Mouse (Mus musculus): ENCODE measurements around the gene Kctd14. TPM values are rescaled to one million over a fixed set of nuclear protein-coding genes. Genes with fewer than 3 reads are reported as not detected.
"Not testable (repeated sequence)": the region's sequence is repeated elsewhere in the genome, so short reads cannot be mapped to it uniquely, and the experiment has no call there.

The Kctd14 gene
- total RNA-seq, 2 experiments from 2014 or later, result 2.3 to 2.7 TPM

DNA sequence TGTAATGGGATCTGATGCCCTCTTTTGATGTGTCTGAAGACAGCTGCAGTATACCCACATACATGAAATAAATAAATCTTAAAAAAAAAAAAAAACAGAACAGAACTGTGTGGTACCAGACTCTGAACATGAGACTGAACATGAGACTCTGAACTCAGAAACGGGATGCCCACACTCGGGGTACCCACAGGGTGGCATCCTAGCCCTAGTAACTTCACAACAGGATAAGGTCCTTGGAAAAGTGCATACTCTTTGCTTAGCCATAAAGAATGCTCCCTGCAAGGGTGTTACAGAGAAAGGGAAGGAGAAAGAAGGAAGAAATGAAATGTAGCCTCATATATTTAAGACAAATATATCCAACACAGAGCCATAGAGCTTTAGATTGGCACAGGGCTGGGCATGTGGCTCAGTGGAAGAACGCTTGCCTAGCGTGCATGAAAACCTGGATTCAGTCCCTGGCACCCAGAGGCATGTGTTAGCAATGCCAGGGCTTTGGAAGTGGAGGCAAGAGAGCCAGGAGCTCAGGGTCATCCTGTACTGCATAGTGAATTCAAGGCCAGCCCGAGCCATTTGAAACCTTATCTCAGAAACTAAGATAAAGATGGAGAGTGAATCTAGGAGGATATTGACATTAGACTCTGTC is 23.2 kb upstream of the Kctd14 start:
- DNase-seq (ENCODE audit: extremely low spot score in 1 of 2, low spot score in 2 of 2), result no peak
- intact Hi-C loops (cut with DNase I), result loop anchor here (5.0 to 10.0 kb wide), 2 partner anchors 149 to 247 kb away; partner anchors contain the start of genes Aamdc and Rsf1

DNA sequence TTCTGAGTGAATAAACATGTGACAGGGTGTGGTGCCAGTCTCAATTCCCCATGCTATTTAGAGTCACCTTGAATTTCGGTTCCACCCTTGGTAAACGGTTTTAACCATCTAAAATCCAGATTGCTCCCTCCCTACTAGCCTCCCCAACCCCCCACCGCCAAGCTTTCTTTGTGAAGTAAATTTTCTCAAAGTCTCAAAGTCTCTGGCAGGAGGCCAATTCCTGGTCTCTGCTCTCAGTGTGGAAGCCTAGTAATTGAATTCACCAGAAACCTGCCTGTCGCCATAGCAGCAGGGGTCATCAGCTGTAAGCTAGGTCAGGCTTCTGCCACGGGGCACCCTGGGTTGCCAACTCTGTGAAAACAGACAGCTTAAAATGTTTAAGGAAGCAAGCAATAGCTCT is 21.4 kb upstream of the Kctd14 start:
- peak; percentile 28 to 61 for DNase-seq (ENCODE audit: extremely low spot score in 1 of 2, low spot score in 2 of 2)

DNA sequence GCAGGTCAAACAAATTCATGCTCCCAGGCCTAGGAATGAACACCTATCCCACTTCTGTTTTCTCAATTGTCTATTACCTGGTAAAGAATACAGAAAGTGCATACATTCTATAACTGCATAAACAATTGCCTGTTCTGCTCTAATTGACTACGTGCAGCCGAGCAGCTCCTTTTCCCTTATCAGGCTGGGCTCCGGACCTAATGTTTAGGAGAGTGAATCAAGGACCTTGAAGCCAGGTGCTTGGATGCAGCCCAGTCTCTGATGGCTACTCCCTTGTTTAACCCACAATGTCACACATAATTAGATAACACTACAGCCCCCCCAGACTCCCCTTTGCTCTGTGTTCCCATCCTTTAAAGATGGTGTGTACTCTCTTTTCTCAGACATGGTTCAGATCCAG is 17.6 kb upstream of the Kctd14 start:
- intact Hi-C loops (cut with DNase I), result not testable (repeated sequence)

More for the DNA sequence above, 21.4 kb upstream of the Kctd14 start:
- intact Hi-C loops (cut with DNase I), result loop anchor here (5.0 to 10.0 kb wide), 2 partner anchors 148 to 245 kb away; partner anchors contain the start of genes Aamdc and Rsf1

DNA sequence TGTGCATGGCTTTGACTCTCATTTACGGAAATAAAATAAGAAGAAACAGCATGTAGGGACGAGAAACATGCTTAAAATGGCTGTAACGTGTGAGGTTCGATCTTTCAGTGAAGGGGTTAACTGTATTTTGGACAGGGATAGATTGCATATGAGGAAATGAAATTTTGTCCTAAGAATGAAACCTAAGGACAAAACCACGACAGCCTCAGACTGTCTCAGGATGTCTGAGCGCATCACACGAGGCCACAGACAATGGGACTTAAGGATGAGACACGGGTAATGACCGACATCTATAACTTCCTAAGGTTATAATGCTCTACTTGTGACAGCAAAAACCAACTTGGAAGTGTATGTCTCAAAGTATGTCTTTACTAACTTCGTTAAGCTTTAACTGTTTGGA is 16.6 kb upstream of the Kctd14 start:
- intact Hi-C loops (cut with DNase I), result no loop called here
- DNase-seq (ENCODE audit: extremely low spot score in 1 of 2, low spot score in 2 of 2), result no peak

More for the DNA sequence above, 17.6 kb upstream of the Kctd14 start:
- DNase-seq (ENCODE audit: extremely low spot score in 1 of 2, low spot score in 2 of 2), result not testable (repeated sequence)

DNA sequence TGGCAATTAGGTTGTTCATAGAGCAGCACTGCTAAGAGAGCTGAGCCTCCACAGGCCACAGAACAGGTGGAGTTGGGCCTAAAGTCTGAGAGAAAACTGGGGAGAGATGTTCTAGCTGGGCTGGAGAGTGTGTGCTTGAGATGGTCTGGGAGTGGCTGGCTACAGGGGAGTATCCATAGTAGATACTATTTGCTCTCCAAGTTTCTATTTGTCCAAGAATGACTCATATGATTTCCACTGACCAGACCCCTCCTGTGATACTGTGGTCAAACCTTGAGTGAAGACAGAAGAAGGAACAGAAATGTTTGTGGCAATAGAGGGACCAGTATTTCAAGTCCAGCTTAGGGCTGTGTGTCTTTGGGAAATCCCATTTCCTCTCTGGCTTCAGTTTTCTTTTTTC is 12.1 kb upstream of the Kctd14 start:
- intact Hi-C loops (cut with DNase I), result no loop called here
- DNase-seq (ENCODE audit: extremely low spot score in 1 of 2, low spot score in 2 of 2), result no peak

DNA sequence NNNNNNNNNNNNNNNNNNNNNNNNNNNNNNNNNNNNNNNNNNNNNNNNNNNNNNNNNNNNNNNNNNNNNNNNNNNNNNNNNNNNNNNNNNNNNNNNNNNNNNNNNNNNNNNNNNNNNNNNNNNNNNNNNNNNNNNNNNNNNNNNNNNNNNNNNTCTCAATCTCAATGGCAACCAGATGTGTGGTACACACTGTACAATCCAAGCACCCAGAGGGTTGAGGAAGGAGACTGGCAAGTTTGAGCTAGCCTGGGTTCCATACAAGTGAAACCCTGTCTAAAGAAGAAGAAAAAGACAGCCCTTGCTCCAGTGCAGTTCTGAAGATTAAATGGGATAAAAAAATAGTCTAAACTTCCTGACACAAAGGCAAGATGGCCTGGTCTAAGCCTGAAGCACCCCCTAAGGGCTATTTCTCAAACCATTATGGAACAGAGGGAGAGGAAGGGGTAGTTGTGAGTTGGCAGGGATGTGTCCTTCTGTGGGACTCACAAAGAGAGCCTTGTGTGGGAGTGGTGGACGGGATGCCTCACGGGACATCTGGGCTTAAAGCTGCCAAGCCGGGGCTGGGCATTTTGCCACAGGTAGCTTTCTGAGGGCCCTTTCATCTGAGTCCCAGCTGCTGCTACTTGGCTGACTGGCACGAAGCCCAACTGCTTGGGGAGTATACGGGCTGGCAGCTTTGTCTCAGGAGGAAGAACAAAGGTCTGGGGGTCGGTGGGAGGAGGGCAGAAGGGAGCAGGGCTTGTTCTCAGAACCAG is 4.8 kb upstream of the Kctd14 start:
- peak; percentile 94 to 97 for DNase-seq (ENCODE audit: extremely low spot score in 1 of 2, low spot score in 2 of 2)
- intact Hi-C loops (cut with DNase I), result no loop called here

DNA sequence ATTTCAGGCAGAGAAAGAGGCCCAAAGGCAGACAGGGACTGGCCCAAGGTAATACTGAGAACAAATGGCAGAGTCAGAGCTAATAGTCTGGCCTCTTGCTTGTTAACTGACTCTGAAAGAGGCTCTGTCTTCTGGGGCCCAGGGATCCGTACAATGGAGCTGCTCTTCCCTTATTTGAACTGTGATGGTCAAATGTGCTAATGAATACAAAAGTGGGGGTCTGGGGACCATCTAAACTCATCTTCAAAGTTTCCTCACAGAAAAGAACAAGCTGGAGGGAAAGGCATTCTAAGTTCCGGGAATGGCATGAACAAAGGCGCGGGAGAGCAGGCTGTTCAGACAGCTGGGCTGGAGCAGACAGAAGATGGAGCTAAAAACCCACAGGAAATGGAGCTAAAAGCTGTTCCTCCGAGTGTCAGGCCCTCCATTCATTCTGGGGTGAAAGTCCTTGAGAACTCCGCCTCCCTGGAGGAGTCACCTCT is 4.0 kb upstream of the Kctd14 start:
- intact Hi-C loops (cut with DNase I), result no loop called here
- peak in 1 of 2 experiments; percentile 27 for DNase-seq (ENCODE audit: extremely low spot score in 1 of 2, low spot score in 2 of 2)

DNA sequence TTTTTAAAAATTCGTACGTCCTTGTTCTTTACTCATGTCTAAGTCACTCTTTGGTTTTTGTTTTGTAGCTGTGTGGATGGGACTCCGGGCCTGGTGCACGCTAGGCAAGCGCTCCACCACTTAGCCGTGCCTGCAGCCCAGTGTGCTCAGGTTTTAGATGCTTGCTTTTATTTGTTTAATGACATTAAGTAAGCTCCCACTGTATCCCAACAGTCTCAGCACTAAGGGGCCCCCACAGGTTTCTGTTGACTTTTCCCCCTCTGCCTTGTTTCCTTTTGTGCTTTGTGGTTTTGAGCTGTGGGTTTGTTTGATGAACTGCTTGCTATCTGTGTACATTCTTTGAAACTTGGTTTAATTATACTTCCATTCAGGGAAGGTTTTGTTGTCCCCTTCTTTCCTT is 1.1 kb downstream of the Kctd14 start:
- DNase-seq (ENCODE audit: extremely low spot score in 1 of 2, low spot score in 2 of 2), result no peak
- intact Hi-C loops (cut with DNase I), result no loop called here

DNA sequence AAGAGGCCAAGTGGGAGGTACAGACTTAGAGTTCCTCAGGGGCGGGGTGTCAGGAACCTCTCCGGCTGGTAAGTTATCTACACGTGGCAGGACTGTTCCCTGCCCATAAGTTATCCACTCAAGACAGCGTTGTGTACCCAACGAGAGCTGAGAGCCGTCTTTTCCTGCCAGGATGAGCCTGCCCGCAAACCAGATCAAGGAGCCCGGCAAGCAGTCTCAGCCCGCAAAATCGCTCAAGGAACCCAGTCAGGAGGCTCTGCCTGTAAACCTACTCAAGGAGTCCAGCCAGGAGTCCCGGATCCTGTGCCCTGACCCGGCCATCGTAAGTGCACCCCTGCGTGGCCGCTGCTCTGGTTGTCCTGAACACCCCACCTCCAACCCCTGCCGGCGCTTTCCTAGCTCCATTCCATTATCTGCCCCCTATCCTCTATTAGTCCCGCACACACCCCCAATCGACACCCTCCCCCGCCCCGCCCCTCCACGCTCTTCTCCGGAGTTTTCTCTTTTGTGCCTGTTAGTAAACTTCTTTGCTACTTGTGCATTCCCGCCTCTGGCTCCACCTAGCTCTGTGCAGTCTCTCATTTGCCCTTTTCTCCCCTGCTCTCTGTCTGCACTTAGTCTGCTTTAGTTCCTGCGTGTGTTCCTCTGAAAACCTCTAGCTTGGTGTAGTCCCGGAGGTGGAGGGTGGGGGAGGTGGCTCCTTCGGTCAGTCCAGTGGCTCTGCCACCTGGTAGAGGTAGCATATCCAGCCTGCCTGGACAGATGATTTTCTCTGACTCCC is 2.2 kb downstream of the Kctd14 start:
- intact Hi-C loops (cut with DNase I), result no loop called here
- DNase-seq (ENCODE audit: extremely low spot score in 1 of 2, low spot score in 2 of 2), result peak in 1 of 2 experiments; percentile 20

DNA sequence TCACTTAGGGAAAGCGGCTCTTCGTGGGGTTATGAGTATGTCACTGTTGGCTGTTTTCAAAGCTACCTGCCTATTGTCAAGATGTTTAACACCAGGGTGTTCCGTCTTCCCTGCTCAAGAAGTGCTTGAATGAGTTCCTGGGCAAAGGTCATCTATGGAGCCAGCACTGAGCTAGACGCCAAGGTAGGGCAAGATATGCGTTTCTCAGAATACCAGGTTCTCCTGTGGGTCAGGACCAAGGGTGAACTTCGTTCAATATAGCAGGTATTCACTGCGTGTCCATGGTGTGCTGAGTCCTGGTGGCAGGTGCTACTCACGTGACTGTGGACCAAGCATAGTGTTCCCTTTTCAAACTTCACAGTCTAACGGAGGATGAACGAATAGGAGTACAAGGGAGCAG is 3.7 kb downstream of the Kctd14 start:
- intact Hi-C loops (cut with DNase I), result no loop called here
- no peak for DNase-seq (ENCODE audit: extremely low spot score in 1 of 2, low spot score in 2 of 2)

DNA sequence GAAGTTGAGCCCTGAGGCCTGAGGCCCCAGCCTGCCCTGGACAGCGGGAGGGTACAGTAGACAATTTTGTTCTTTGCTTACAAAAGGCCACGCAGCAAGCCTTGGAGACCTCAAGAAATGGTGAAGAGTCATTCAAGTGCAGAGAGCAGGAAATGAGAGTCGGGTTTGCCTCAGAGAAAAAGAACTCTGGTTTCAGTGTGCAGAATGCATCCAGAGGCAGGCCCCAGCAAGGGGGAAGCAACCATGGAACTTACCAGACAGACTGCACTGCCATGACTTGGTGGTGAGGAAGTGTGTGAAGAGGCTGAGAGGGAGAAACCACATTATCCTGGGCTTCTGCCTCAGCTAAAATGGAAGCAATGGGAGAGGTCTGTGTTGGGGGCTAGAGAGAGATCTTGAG is 4.5 kb downstream of the Kctd14 start:
- intact Hi-C loops (cut with DNase I), result no loop called here
- DNase-seq (ENCODE audit: extremely low spot score in 1 of 2, low spot score in 2 of 2), result no peak

DNA sequence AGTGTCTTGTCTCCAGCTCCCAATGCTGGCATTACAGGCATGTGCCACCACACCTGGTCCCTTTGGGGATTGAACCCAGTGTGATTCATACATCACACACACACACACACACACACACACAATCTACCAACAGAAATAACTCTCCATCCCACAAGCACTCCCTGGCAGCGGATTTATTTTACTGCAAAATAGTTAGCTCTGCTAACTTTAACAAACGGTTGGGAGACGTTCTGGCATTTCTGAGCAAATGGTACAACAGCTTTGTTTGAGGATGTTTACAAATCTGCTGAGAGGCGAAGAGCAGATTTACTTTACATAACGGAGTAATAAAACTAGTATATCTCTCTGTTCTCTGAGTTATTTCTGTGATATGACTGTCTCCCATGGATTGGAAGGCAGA is 21.9 kb downstream of the Kctd14 start:
- intact Hi-C loops (cut with DNase I), result no loop called here
- peak in 1 of 2 experiments; percentile 40 for DNase-seq (ENCODE audit: extremely low spot score in 1 of 2, low spot score in 2 of 2)

DNA sequence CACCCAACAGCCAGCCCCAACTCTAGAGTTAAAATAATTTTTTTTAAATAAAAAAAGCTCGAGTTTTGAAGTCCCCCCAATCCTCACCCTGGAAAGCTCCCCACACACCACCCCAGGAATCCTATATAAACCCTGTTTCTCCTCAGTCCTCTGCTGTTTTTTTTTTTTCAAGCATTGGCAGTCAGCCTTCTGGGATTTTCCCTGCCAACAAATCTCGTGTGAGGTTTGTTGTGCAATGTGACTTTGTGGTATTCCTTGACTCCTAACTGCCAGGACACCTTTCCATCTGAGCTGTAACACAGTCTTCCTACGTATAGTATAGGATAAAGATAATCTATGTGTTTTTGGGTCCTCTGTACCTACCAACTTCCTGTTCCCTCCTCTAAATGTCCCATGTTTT is 28.2 kb downstream of the Kctd14 start:
- intact Hi-C loops (cut with DNase I), result no loop called here
- no peak for DNase-seq (ENCODE audit: extremely low spot score in 1 of 2, low spot score in 2 of 2)

DNA sequence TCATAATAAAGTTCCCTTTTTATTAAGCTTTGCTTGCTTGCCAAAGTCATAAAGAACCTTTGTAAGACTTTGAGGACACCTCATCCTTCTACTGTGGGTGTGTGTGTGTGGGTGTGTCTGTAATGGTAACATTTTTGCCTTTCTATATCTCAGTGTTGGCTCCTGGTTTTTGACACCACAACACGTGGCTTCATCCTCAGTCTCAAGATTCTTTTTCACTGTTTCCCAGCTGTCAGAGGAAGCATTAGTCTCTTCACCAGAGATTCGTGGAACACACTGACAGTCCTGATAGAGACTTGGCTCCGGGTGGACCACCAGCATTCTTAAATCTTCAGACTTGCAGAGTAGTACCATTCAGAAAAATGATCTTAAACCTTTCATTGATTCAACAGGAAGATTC is 29.2 kb downstream of the Kctd14 start:
- intact Hi-C loops (cut with DNase I), result loop anchor here (2.0 to 10.0 kb wide), 3 partner anchors 55 to 215 kb away; partner anchors contain the start of genes Aamdc, Clns1a and Rsf1
- no peak for DNase-seq (ENCODE audit: extremely low spot score in 1 of 2, low spot score in 2 of 2)

DNA sequence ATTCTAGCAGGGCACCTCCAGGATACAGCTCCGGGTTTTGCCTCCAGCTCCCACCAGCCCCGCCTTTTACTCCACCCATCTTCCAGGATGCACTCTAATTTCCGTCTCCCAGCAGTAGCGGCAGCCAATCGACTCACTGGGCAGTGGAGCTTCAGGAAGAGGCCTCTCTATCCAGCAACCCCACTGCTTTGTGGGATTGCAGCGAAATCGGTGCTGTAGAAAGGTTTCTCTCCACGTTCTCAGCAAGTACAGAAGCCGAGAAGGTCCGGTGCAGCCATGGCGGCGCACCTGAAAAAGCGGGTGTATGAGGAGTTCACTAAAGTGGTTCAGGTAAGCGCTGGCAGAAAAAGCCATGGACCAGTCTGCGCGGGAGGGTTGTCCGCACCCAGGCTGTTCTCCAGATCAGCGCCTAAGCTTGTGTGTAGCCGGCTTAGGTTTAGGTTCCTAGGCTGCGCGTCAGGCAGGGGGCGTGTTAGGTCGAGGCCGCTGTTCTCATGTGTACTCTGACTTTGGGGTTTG is 29.8 kb downstream of the Kctd14 start, which contains the start of gene Ints4:
Gene Ints4, plus strand, starts transcription at position 136 of the 519 bp plus-strand sequence.
- intact Hi-C loops (cut with DNase I), result loop anchor here (2.0 to 10.0 kb wide), 3 partner anchors 56 to 214 kb away; partner anchors contain the start of genes Aamdc, Clns1a and Rsf1
- peak; percentile 93 to 94 for DNase-seq (ENCODE audit: extremely low spot score in 1 of 2, low spot score in 2 of 2)

DNA sequence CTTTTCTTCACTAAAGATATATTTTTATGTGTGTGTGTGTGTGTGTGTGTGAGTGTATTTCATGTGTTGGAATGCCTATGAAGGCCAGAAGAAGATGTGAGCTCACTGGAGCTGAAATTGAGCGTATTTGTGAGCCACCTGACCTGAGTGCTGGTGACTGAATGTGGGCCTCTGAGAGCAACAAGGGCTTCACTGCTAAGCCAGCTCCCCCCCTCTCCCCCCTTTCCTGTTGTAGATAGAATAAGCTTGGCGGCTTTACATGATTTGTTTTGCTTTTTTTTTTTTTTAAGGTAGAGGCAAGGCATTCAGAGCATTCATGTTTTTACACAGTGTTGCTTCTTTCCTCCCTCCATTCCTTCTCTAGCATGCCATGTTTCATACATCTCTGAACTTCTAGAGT is 32.3 kb downstream of the Kctd14 start:
- DNase-seq (ENCODE audit: extremely low spot score in 1 of 2, low spot score in 2 of 2), result no peak
- intact Hi-C loops (cut with DNase I), result loop anchor here (5.0 to 10.0 kb wide), 2 partner anchors 94 to 211 kb away; partner anchors contain the start of genes Aamdc, Clns1a and Rsf1

DNA sequence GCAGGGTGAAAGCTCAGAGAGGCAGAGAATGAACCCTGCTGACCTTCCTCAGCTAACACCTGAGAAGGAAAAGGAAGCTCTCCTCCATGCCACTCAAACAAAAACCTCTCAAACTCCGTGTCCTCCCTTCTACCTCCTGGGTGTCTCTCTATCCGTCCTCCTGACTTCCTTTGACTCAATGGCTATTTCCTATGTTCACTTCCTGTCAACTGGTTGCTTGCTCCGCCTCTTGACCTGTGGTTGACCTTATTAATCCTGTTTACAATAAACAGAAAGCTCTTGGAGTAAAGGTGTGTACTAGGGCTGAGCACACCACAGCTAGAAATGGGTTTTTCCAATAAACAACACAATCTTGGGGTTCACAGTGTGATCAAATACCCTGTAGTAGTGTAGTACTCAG is 40.0 kb downstream of the Kctd14 start:
- intact Hi-C loops (cut with DNase I), result no loop called here
- DNase-seq (ENCODE audit: extremely low spot score in 1 of 2, low spot score in 2 of 2), result no peak

DNA sequence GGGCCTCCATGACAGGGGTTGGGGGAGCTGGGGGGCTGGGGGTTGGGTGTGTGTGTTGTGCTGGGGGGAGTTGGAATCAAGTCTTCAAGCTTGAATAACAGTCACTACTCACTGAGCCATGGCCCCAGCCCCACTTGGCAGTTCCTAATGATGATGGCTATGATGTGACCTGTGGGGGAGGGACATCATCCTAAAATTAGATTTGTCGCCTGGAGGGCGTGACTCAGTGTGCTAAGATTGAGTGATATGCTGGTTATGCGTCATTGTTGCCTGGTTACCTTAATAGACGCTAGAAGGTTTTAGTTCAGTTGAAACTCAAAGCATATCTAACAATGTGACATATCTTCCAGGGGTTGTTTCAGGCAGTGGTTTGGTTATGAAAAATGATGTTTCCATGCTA is 41.3 kb downstream of the Kctd14 start:
- no peak for DNase-seq (ENCODE audit: extremely low spot score in 1 of 2, low spot score in 2 of 2)
- intact Hi-C loops (cut with DNase I), result no loop called here

DNA sequence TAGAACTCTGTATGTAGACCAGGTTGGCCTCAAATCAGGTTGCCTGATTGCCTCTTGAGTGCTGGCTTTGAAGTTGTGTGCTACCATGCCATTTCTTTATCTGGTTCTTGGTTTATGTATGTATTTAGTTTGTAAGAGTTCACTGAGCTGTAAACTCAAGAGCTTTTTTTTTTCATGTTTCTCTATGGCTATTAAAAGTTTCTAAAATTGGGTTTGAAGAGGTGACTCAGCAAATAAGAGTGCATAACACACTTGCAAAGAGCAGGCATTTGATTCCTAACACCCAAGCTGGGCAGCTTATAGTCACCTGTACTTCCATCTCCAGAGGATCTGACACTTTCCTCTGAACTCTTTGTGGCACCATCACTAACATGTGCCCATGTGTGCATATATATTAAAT is 43.9 kb downstream of the Kctd14 start:
- intact Hi-C loops (cut with DNase I), result no loop called here
- DNase-seq (ENCODE audit: extremely low spot score in 1 of 2, low spot score in 2 of 2), result no peak

All from left cerebral cortex, postnatal 10 days (tissue).